Mouse (Mus musculus) liver, embryonic 12.5 days (tissue): ENCODE measurements around the gene Mup4. TPM values are rescaled to one million over a fixed set of nuclear protein-coding genes. Genes with fewer than 3 reads are reported as not detected.
"Not testable (repeated sequence)": the region's sequence is repeated elsewhere in the genome, so short reads cannot be mapped to it uniquely, and the experiment has no call there.

Source experiments
- ATAC-seq: fragments of 200-750 bp; cut with Nextera tagmentation; 2 replicates; pipeline ENCODE4 v1.8.0; 2017; ENCODE audit warnings: moderate number of reproducible peaks, mild to moderate bottlenecking, moderate library complexity
- H3K27ac ChIP-seq: fragments of 300-500 bp; sonication (generic); 2 replicates; pipeline ENCODE4 v1.5.1; 2016; ENCODE audit warnings: mild to moderate bottlenecking
- H3K27me3 ChIP-seq: fragments of 300-500 bp; sonication (generic); replicated peaks from 2 replicates; pipeline ENCODE4 v1.6.1; 2016; ENCODE audit warnings: mild to moderate bottlenecking, moderate library complexity
- H3K36me3 ChIP-seq: fragments of 300-500 bp; sonication (generic); 2 replicates; pipeline ENCODE4 v1.6.1; 2016; ENCODE audit warnings: mild to moderate bottlenecking, moderate library complexity
- H3K4me1 ChIP-seq: fragments of 300-500 bp; sonication (generic); 2 replicates; pipeline ENCODE4 v1.6.1; 2016
- H3K4me2 ChIP-seq: fragments of 300-500 bp; sonication (generic); 2 replicates; pipeline ENCODE4 v1.6.1; 2016; ENCODE audit warnings: mild to moderate bottlenecking, moderate library complexity
- H3K4me3 ChIP-seq: fragments of 300-500 bp; sonication (generic); 2 replicates; pipeline ENCODE4 v1.5.1; 2016; ENCODE audit warnings: mild to moderate bottlenecking, moderate library complexity
- H3K9ac ChIP-seq: fragments of 300-500 bp; sonication (generic); 2 replicates; pipeline ENCODE4 v1.6.1; 2016; ENCODE audit warnings: mild to moderate bottlenecking, moderate library complexity
- H3K9me3 ChIP-seq: fragments of 300-500 bp; sonication (generic); replicated peaks from 2 replicates; pipeline ENCODE4 v1.6.1; 2016; ENCODE audit warnings: mild to moderate bottlenecking, moderate library complexity
- WGBS: fragments of 180-500 bp; shearing (Covaris S2); methylation state at CpG from one replicate; pipeline ENCODE4 v1.1.7; 2016; ENCODE audit not compliant: insufficient replicate concordance; 5-methylcytosine and 5-hydroxymethylcytosine counted together
- polyA plus RNA-seq: library from polyadenylated mRNA; unstranded; fragments of >200 nt; fragmentation: Nextera tagmentation; extraction: Ambion mirVana; gene quantifications from 2 replicates; pipeline ENCODE4 v1.2.1, GENCODE M21; 2016

Mup4 gene
- not detected in 2 replicates for polyA plus RNA-seq

DNA sequence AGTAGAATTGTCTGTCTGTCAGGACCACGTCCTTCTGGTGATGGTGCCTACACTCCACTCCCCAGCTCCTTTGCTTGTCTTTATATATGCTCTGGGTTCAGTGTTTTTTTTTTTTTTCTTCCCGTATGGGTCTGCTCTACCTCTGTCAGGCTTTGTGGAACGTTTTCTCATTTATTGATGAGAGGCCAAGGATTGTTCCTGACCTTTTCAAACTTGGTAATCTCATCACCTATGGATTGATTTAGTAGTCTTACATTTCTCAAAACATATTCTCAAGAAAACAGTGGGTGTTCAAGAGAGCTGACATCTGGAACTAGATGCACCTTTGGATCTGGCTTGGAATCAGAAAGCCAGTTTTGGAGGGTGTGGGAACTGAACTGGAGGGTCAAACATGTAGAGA lies at the start of gene Mup4:
Mup4 (minus strand) TSS at position 101 of the 400 bp plus-strand sequence.
- no peak within 1 kb of the TSS for H3K9ac ChIP-seq
- H3K27me3 ChIP-seq, result no peaks in the 10 kb centered on the region
- ATAC-seq, result no peak
- H3K27ac ChIP-seq, result no peak within 1 kb of the TSS
- no peak within 1 kb of the TSS for H3K4me3 ChIP-seq
- H3K4me2 ChIP-seq, result no peak within 1 kb of the TSS
- H3K36me3 ChIP-seq, result no peaks in the 10 kb centered on the region
- no peaks in the 10 kb centered on the region for H3K4me1 ChIP-seq
- WGBS, result 45% methylated on average over 3 of the region's 3 CpGs
- no peaks in the 10 kb centered on the region for H3K9me3 ChIP-seq

DNA sequence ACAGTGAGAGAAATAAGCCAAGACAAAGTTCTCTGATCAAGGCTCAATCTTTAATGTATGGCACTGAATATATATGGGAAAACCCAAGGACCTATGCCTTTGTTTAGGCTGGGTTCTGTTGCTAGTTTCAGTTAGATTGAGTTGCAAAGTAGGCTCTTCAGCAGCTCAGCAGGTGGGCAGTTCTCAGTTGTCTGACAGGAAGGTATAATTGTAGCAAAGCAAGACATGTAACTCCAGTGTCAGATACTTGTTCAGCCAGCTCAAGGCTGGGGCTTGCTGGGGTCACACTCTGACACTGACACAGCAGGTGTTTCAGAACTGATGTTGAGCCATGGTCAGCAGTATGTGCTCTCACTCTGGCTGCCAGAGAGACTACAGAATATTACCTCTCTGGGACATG lies 37.4 kb upstream of the Mup4 start:
- not testable (repeated sequence) for H3K4me1 ChIP-seq, H3K36me3 ChIP-seq, H3K4me3 ChIP-seq, H3K27me3 ChIP-seq, H3K4me2 ChIP-seq, H3K9ac ChIP-seq, ATAC-seq, H3K9me3 ChIP-seq, H3K27ac ChIP-seq

DNA sequence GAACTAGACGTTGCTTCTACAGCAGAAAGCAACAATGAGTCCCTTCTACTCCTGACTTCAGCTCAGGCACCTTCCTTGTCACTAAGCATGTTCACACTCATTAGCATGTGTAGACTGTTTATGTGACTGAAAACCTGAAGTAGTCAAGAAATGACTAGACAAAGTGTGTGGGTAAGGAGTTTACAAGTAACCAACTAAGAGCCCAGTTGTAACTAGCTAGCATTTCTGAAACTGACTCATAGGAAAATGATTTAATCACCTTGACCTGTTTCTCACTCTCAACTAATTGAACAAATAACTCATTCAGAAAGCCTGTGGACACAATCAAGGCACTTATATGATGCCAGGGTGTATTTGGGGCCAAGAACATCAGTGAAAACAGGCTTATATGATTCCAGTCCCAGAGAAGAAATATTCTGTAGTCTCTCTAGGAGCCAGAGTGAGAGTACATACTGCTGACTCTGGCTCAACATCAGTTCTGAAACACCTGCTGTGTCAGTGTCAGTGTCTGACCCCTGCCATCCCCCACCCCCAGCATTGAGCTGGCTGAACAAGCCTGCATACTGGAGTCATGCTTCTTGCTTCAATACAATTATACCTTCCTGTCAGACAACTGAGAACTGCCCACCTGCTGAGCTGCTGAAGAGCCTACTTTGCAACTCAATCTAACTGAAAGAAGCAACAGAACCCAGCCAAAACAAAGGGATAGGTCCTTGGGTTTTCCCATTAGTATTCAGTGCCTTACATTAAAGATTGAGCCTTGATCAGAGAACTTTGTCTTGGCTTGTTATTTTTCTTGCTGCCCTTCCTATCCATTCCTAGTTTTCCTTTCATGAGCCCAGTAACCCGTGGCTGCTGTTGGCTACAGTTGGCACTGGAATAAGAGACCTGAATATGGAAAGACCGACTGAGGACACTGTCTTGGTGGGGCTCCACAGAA lies 3.2 kb upstream of the Mup4 start, which contains the start of gene Mup6:
Mup6 (plus strand) TSS at position 890 of the 940 bp plus-strand sequence.
- Histone ChIP-seq H3K9ac (no peak within 1 kb of the TSS), H3K27ac (no peak within 1 kb of the TSS), H3K4me1 (no peaks in the 10 kb centered on the region), H3K36me3 (no peaks in the 10 kb centered on the region), H3K27me3 (no peaks in the 10 kb centered on the region), H3K4me3 (no peak within 1 kb of the TSS), H3K4me2 (no peak within 1 kb of the TSS), H3K9me3 (no peaks in the 10 kb centered on the region)
- no peak for ATAC-seq
- 34% methylated on average over 3 of the region's 3 CpGs for WGBS

- no peak overlapping the region for H3K27ac ChIP-seq
- no peaks in the 10 kb centered on the region for H3K9me3 ChIP-seq
- no peaks in the 10 kb centered on the region for H3K4me1 ChIP-seq
- no peak for ATAC-seq
- H3K36me3 ChIP-seq, result no peaks in the 10 kb centered on the region
- H3K9ac ChIP-seq, result no peak overlapping the region
- no peak overlapping the region for H3K4me2 ChIP-seq
- no peak overlapping the region for H3K4me3 ChIP-seq
- no peaks in the 10 kb centered on the region for H3K27me3 ChIP-seq
- 55% methylated on average over 2 of the region's 2 CpGs for WGBS
These were observed 23.0 kb downstream of the Mup4 start for GRCm38 (mm10) chr4:59937543-59937942.

- Histone ChIP-seq H3K4me1 (no peaks in the 10 kb centered on the region), H3K4me2 (no peak overlapping the region), H3K9ac (no peak overlapping the region), H3K4me3 (no peak overlapping the region), H3K36me3 (no peaks in the 10 kb centered on the region), H3K9me3 (no peaks in the 10 kb centered on the region), H3K27me3 (no peaks in the 10 kb centered on the region), H3K27ac (no peak overlapping the region)
- WGBS, result 40% methylated on average over 6 of the region's 6 CpGs
- ATAC-seq, result no peak; the same call in 1 of the 2 replicates
These were observed 27.8 kb downstream of the Mup4 start for GRCm38 (mm10) chr4:59932505-59933281.

- H3K9ac ChIP-seq, result no peak overlapping the region
- H3K4me2 ChIP-seq, result no peak overlapping the region
- WGBS, result 8% methylated on average over 6 of the region's 6 CpGs
- no peak overlapping the region for H3K4me3 ChIP-seq
- ATAC-seq, result no peak
- H3K4me1 ChIP-seq, result no peaks in the 10 kb centered on the region
- H3K27ac ChIP-seq, result no peak overlapping the region
- no peaks in the 10 kb centered on the region for H3K9me3 ChIP-seq
- H3K27me3 ChIP-seq, result no peaks in the 10 kb centered on the region
- H3K36me3 ChIP-seq, result no peaks in the 10 kb centered on the region
These were observed 32.2 kb downstream of the Mup4 start for GRCm38 (mm10) chr4:59928347-59928746.

GRCm38 (mm10) chr4:59927666-59928065 lies 32.8 kb downstream of the Mup4 start:
- Histone ChIP-seq H3K9ac (no peak overlapping the region), H3K36me3 (no peaks in the 10 kb centered on the region), H3K27ac (no peak overlapping the region), H3K4me1 (no peaks in the 10 kb centered on the region), H3K4me2 (no peak overlapping the region), H3K4me3 (no peak overlapping the region), H3K9me3 (no peaks in the 10 kb centered on the region), H3K27me3 (no peaks in the 10 kb centered on the region)
- ATAC-seq, result no peak
- WGBS, result 57% methylated on average over 3 of the region's 3 CpGs

GRCm38 (mm10) chr4:59925082-59925481 lies 35.4 kb downstream of the Mup4 start:
- H3K27ac ChIP-seq, result no peak overlapping the region
- H3K4me3 ChIP-seq, result no peak overlapping the region
- H3K9me3 ChIP-seq, result no peaks in the 10 kb centered on the region
- WGBS, result 71% methylated on average over 9 of the region's 9 CpGs
- no peaks in the 10 kb centered on the region for H3K36me3 ChIP-seq
- no peak for ATAC-seq
- no peaks in the 10 kb centered on the region for H3K4me1 ChIP-seq
- no peak overlapping the region for H3K4me2 ChIP-seq
- H3K9ac ChIP-seq, result no peak overlapping the region
- H3K27me3 ChIP-seq, result no peaks in the 10 kb centered on the region

DNA sequence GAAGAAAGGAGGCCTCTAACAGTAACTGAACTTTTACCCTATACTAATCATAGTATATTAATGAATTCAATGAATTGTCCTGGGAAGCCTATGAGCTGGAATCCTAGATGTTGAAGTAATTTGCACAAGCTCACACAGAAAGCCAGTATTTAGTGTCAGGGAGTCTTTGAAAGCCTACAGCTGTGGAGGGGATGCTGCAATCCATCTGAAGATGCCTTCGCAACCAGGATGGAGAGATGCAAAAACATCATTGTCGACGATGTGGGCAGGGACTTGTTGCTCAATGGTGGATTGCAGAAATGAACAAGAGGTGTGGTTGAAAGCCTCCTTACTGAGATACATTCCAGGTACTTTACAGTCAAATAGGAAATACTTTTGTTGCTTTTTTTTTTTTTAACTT lies 42.5 kb downstream of the Mup4 start:
- H3K9me3 ChIP-seq, result no peaks in the 10 kb centered on the region
- no peak overlapping the region for H3K9ac ChIP-seq
- H3K36me3 ChIP-seq, result no peaks in the 10 kb centered on the region
- H3K27me3 ChIP-seq, result peaks cover 31% of the 10 kb centered on the region
- no peak overlapping the region for H3K27ac ChIP-seq
- H3K4me1 ChIP-seq, result no peaks in the 10 kb centered on the region
- no peak overlapping the region for H3K4me3 ChIP-seq
- ATAC-seq, result no peak
- H3K4me2 ChIP-seq, result no peak overlapping the region
- WGBS, result 78% methylated on average over 3 of the region's 3 CpGs

DNA sequence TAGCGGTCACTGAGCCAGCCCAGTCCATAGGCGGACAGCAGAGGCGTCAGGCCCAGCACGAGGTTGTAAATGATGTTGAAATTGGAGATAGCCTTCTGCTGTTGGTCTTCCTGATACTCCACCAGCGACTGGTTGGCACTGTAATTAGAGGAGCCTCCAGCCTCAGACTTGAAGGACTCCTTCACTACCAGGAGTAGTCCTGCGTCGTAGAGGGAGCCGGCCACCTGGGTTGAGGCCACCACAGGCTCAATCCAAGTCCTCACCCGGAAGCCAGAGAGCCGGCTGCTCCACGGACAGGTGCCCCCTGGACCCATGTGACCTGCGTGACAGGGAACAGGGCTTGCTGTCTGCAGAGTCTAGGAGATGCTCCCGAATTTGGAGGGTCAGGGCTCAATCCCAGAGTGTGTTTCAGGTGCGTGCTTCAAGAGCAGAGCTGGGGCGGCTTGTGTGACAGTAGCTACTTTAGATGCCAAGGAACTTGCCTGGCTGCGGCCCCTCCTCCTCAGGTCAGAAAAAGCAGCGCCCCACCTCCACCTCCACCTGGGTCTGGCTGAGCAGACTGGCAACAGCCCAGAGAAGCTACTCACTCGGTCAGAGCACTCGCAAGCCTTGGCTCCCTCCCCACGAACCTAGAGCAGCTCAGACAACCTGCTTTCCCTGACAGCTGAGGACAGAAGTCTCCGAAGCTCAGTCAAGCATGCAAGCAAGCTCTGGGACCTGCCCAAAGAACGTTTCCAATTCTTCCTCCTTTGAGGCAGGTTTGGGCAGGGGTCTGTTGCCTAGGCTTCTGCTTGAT lies 45.7 kb downstream of the Mup4 start, which contains the start of gene Slc46a2:
Slc46a2 (minus strand) TSS at position 449 of the 796 bp plus-strand sequence.
- Histone ChIP-seq H3K27me3 (peaks cover 37% of the 10 kb centered on the region), H3K4me2 (no peak within 1 kb of the TSS), H3K27ac (no peak within 1 kb of the TSS), H3K36me3 (no peaks in the 10 kb centered on the region), H3K9ac (no peak within 1 kb of the TSS), H3K4me3 (no peak within 1 kb of the TSS), H3K9me3 (no peaks in the 10 kb centered on the region), H3K4me1 (no peaks in the 10 kb centered on the region)
- 17% methylated on average over 22 of the region's 22 CpGs for WGBS
- ATAC-seq, result no peak

GRCm38 (mm10) chr4:59908785-59909184 lies 51.7 kb downstream of the Mup4 start:
- H3K4me3 ChIP-seq, result no peak overlapping the region
- peaks cover 14% of the 10 kb centered on the region for H3K27me3 ChIP-seq
- 72% methylated on average over 2 of the region's 2 CpGs for WGBS
- H3K4me2 ChIP-seq, result no peak overlapping the region
- no peak for ATAC-seq
- H3K27ac ChIP-seq, result no peak overlapping the region
- H3K36me3 ChIP-seq, result no peaks in the 10 kb centered on the region
- no peak overlapping the region for H3K9ac ChIP-seq
- H3K9me3 ChIP-seq, result no peaks in the 10 kb centered on the region
- no peaks in the 10 kb centered on the region for H3K4me1 ChIP-seq
